Mouse (Mus musculus) intestine, embryonic 15.5 days (tissue): ENCODE data around the gene Edem2. TPM values are rescaled to one million over a fixed set of nuclear protein-coding genes. Genes with fewer than 3 reads are reported as not detected.
A peak's percentile ranks its signal among the peaks of the same experiment; 100 is the strongest.
"Not testable (repeated sequence)": the region's sequence is repeated elsewhere in the genome, so short reads cannot be mapped to it uniquely, and the experiment has no call there.

Source experiments
- ATAC-seq: fragments of 200-750 bp; cut with Nextera tagmentation; 2 replicates; pipeline ENCODE4 v1.8.0; 2017; ENCODE audit warnings: moderate TSS enrichment, moderate library complexity
- H3K27ac ChIP-seq: fragments of 300-500 bp; sonication (generic); 2 replicates; pipeline ENCODE4 v1.5.1; 2015; ENCODE audit warnings: mild to moderate bottlenecking, inconsistent platforms
- H3K27me3 ChIP-seq: fragments of 300-500 bp; sonication (generic); replicated peaks from 2 replicates; pipeline ENCODE4 v1.6.1; 2015; ENCODE audit warnings: inconsistent platforms
- H3K36me3 ChIP-seq: fragments of 300-500 bp; sonication (generic); 2 replicates; pipeline ENCODE4 v1.6.1; 2015; ENCODE audit warnings: inconsistent platforms
- H3K4me1 ChIP-seq: fragments of 300-500 bp; sonication (generic); replicated peaks from 2 replicates; pipeline ENCODE4 v1.6.1; 2015; ENCODE audit warnings: inconsistent platforms
- H3K4me2 ChIP-seq: fragments of 300-500 bp; sonication (generic); replicated peaks from 2 replicates; pipeline ENCODE4 v1.6.1; 2015; ENCODE audit warnings: mild to moderate bottlenecking, inconsistent platforms
- H3K4me3 ChIP-seq: fragments of 300-500 bp; sonication (generic); replicated peaks from 2 replicates; pipeline ENCODE4 v1.5.1; 2015; ENCODE audit warnings: inconsistent platforms
- H3K9ac ChIP-seq: fragments of 300-500 bp; sonication (generic); 2 replicates; pipeline ENCODE4 v1.6.1; 2015; ENCODE audit warnings: inconsistent platforms
- H3K9me3 ChIP-seq: fragments of 300-500 bp; sonication (generic); 2 replicates; pipeline ENCODE4 v1.6.1; 2016; ENCODE audit warnings: inconsistent platforms
- WGBS: fragments of 180-500 bp; shearing (Covaris S2); methylation state at CpG from one replicate; pipeline ENCODE4 v1.1.7; 2015; 5-methylcytosine and 5-hydroxymethylcytosine counted together
- polyA plus RNA-seq: library from polyadenylated mRNA; unstranded; fragments of >200 nt; fragmentation: Nextera tagmentation; extraction: Ambion mirVana; gene quantifications from 2 replicates; pipeline ENCODE4 v1.2.1, GENCODE M21; 2015

The Edem2 gene
- polyA plus RNA-seq, 1 experiment from 2014 or later: 60.5 TPM

DNA sequence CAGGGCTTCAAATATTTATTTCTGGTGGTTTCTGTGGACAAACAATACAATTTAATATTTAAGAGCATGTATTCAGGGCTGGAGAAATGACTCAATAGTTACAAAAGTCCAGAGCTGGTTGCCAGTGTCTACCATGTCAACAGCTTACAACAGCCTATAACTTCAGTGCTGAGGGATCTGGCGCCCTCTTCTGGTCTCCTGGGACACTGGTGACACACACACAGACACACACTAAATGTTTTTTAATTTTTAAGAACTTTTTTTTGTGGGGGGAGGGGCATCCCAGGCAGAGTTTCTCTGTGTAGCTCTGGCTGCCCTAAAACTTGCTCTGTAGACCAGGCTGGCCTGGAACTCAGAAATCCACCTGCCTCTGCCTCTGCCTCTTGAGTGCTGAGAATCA lies 26.5 kb upstream of the Edem2 start:
- Histone ChIP-seq H3K27ac (no peak overlapping the region), H3K9ac (no peak overlapping the region), H3K36me3 (no peaks in the 10 kb centered on the region), H3K9me3 (no peaks in the 10 kb centered on the region), H3K4me2 (no peak overlapping the region), H3K4me3 (no peak overlapping the region), H3K4me1 (0 out of 2 replicates have a peak, but pooled peaks cover 3% of the 10 kb centered on the region), H3K27me3 (no peaks in the 10 kb centered on the region)
- WGBS: 9% methylated on average over 1 of the region's 1 CpGs
- no peak for ATAC-seq

DNA sequence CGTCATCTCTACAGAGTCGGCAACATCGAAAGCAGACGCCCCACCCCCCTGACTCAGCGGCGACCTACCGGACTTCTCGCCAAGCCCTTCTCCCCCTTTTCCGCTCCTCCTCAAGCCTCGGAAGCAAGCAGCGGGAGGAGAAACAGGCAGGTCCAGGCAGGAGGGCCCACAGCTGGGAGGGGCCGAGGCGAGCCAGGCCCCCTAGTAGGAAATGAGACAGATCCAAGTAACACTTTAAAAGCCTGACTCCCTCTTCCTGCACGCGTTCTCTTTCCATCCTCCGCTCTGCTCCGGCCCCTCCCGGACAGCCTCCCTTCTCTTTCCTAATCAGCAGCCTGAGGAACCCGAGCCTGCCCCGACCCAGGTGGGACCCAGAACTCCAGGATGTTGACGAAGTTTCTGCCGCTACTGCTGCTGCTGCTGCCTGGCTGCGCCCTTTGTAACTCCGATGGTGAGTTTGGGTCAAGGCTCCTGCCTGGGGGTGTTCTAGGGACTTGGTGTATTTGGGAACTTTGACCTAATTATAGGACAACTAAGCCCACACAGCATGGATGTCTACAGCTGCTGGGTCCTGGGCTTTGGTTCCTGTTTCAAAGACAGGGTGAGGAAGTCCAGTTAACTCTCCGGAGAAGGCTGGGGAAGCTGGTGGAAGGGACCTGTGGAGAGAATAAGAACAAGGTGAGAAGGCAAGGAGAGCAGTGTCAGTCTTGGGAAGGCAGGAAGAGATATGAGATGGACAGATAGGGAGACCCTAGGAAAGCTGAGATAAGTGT lies 21.9 kb upstream of the Edem2 start, which contains the start of gene Procr:
Gene Procr, plus strand, starts transcription at position 104 of the 773 bp plus-strand sequence.
- H3K9me3 ChIP-seq: no peaks in the 10 kb centered on the region
- H3K36me3 ChIP-seq: no peaks in the 10 kb centered on the region
- peak within 1 kb of the TSS; percentile 44 for H3K9ac ChIP-seq
- peak within 1 kb of the TSS; percentile 76 for H3K4me2 ChIP-seq
- WGBS: 2% methylated on average over 25 of the region's 25 CpGs
- ATAC-seq: peak; percentile 81
- H3K4me1 ChIP-seq: 0 out of 2 replicates have a peak, but pooled peaks cover 3% of the 10 kb centered on the region
- no peaks in the 10 kb centered on the region for H3K27me3 ChIP-seq
- peak within 1 kb of the TSS; percentile 41 for H3K4me3 ChIP-seq
- H3K27ac ChIP-seq: no peak within 1 kb of the TSS

DNA sequence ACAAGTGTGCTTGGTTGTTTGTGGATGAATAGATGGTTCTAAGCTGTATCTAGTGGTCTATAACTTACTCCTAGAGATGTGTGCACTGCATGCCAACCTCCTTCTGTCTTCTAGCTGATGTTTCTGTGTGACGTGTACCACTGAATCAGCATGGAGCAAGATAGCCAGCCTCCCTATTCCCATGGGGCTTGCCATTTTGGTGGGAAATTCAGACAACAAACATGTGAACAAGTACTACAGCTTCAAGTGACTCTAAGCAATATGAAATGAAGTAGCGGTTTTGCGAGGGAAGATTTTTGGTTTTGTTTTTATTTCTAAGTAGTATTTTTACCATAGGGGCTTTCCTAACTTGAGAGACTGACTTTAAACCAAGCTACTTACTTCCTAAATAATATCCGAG lies 20.1 kb upstream of the Edem2 start:
- H3K4me3 ChIP-seq: no peak overlapping the region
- WGBS: 92% methylated on average over 4 of the region's 4 CpGs
- ATAC-seq: no peak
- 0 out of 2 replicates have a peak, but pooled peaks cover 3% of the 10 kb centered on the region for H3K4me1 ChIP-seq
- no peak overlapping the region for H3K27ac ChIP-seq
- H3K36me3 ChIP-seq: no peaks in the 10 kb centered on the region
- no peak overlapping the region for H3K9ac ChIP-seq
- no peaks in the 10 kb centered on the region for H3K9me3 ChIP-seq
- H3K4me2 ChIP-seq: no peak overlapping the region
- no peaks in the 10 kb centered on the region for H3K27me3 ChIP-seq

DNA sequence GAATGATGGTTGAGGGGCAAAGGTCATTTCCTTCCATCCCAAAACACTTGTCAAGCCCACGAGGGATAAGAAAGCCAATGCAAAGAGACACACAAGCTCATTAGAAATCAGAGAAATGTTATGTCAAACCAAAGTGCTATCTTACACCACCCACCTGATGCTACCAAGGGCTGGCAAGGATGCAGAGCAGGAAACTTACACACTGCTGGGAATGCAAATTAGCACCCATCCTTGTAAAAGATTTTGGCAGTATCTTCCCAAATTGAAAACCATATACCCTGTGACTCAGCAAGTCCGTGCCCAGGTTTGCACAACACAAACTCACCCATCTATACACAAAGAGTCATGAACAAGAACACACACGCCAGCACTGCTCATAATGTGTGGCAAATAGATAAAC lies 16.2 kb upstream of the Edem2 start:
- no peaks in the 10 kb centered on the region for H3K9me3 ChIP-seq
- no peak overlapping the region for H3K27ac ChIP-seq
- peaks cover 5% of the 10 kb centered on the region; the same call in 1 of the 2 replicates for H3K4me1 ChIP-seq
- no peak overlapping the region for H3K9ac ChIP-seq
- no peak overlapping the region for H3K4me2 ChIP-seq
- no peak overlapping the region for H3K4me3 ChIP-seq
- WGBS: 55% methylated on average over 3 of the region's 3 CpGs
- no peaks in the 10 kb centered on the region for H3K36me3 ChIP-seq
- H3K27me3 ChIP-seq: no peaks in the 10 kb centered on the region
- no peak for ATAC-seq

DNA sequence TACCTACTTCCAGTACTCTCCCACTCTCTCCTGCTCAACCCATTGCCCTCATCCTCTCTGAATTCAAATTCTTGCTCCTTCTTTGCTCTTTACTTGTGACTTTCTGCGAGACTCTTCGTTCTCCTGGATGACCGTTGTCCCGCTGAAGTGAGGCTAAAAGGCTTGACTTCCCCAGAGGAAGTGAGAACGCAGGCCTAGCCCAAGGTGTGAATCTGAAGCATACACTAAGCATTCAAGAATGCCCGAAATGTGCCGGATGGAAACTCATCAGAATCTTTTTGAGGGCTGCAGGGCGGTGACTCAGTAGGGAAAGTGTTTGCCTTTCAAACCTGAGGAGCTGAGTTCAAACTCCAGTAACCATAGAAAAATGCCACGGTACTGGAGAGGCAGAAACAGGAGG lies 14.1 kb upstream of the Edem2 start:
- Histone ChIP-seq H3K36me3 (no peaks in the 10 kb centered on the region), H3K9ac (no peak overlapping the region), H3K27ac (0 out of 2 replicates have a peak overlapping the region, but pooled peaks have one; percentile 13), H3K4me3 (no peak overlapping the region), H3K4me2 (no peak overlapping the region), H3K9me3 (no peaks in the 10 kb centered on the region), H3K4me1 (peaks cover 5% of the 10 kb centered on the region; the same call in 1 of the 2 replicates), H3K27me3 (no peaks in the 10 kb centered on the region)
- 83% methylated on average over 9 of the region's 9 CpGs for WGBS
- no peak for ATAC-seq

DNA sequence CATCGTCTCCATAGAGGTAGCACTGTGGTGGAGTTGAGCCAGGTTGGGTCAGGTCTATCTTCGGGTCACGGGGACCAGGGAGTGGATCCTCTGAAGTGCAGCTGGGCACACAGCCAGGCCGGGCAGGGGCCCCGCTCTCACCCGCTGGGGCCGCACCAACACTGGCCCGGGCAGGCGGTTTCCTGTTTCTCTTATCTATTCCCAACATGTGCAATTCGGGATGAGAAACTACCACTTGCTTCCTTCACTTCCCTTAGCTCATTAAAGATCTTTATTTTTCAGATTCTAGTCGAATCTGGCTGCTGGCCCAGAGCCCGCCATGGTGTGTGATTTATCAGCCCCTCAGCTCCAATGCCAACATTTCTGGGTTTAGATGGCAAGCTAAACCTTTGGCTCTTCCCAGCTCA lies 13.7 kb upstream of the Edem2 start:
- Histone ChIP-seq H3K4me1 (peaks cover 5% of the 10 kb centered on the region; the same call in 1 of the 2 replicates), H3K27me3 (no peaks in the 10 kb centered on the region), H3K4me2 (no peak overlapping the region), H3K27ac (0 out of 2 replicates have a peak overlapping the region, but pooled peaks have one; percentile 13), H3K9ac (no peak overlapping the region), H3K36me3 (no peaks in the 10 kb centered on the region), H3K9me3 (no peaks in the 10 kb centered on the region), H3K4me3 (no peak overlapping the region)
- peak; percentile 63 for ATAC-seq
- 63% methylated on average over 12 of the region's 12 CpGs for WGBS

DNA sequence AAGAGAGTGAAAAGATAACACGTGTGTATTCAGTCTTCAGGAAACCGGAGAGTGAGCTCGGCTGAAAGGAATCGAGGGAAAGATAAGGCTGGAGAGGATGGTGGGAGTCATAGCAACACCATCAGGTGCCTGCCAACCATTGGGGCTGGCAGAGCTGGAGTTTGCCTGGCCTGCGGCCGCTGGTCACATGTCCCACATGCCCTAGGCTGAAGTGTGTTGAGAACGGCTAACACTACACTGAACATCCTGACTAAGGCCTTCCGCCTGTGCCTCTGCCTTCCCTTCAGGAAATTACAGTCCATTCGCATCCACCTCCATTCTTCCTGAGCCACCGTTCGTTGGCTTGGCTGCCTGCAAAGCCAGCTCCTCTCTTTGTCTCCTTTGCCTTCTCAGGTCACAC lies 12.9 kb upstream of the Edem2 start:
- WGBS: 68% methylated on average over 11 of the region's 11 CpGs
- no peak overlapping the region for H3K9ac ChIP-seq
- H3K4me2 ChIP-seq: no peak overlapping the region
- ATAC-seq: no peak
- H3K4me3 ChIP-seq: no peak overlapping the region
- peaks cover 5% of the 10 kb centered on the region; the same call in 1 of the 2 replicates for H3K4me1 ChIP-seq
- no peaks in the 10 kb centered on the region for H3K9me3 ChIP-seq
- no peak overlapping the region for H3K27ac ChIP-seq
- no peaks in the 10 kb centered on the region for H3K27me3 ChIP-seq
- H3K36me3 ChIP-seq: no peaks in the 10 kb centered on the region

DNA sequence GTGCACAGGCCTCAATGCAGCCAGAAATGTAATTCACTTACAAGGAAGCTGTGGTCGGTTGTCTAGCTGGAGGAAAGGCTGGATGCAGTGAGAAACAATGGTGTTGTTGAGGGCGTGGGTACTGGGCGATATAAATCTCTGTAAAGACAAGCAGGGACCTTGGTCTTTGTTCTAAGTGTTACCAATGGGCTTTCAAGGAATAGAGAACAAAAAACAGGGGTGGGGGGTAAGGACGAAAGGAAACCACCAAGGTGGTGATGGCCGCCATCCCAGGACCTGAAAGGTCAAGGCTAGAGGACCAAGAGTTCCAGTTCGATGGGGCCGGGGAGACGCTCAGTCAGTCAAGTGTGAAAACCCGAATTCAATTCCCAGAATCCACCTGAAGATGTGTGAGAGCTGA lies 8.5 kb upstream of the Edem2 start:
- ATAC-seq: no peak
- no peak overlapping the region for H3K27ac ChIP-seq
- WGBS: 66% methylated on average over 9 of the region's 9 CpGs
- H3K36me3 ChIP-seq: no peaks in the 10 kb centered on the region
- no peak overlapping the region for H3K4me3 ChIP-seq
- H3K9ac ChIP-seq: no peak overlapping the region
- no peak overlapping the region for H3K4me2 ChIP-seq
- H3K9me3 ChIP-seq: no peaks in the 10 kb centered on the region
- H3K27me3 ChIP-seq: no peaks in the 10 kb centered on the region
- H3K4me1 ChIP-seq: peaks cover under 1% of the 10 kb centered on the region; the same call in 1 of the 2 replicates

DNA sequence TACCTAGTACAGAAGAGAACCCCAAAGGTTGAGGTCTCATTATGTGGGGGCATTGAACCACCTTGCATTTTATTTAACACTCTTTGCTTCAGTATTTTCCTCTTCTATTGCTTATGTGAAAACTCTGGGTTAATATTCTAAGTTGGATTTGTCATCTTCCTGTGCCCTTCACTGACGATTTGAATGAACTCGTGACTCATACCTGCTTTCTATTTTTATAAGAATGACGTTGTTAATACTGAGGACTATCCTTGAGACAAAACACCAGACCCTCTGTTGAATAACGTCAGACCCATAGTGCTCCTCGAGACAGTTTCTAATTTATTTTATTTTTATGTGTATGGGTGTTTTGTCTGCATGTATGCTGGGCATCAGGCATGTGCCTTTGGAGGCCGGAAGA lies 7.7 kb upstream of the Edem2 start:
- Histone ChIP-seq H3K9ac (no peak overlapping the region), H3K4me1 (no peaks in the 10 kb centered on the region), H3K36me3 (no peaks in the 10 kb centered on the region), H3K9me3 (no peaks in the 10 kb centered on the region), H3K27ac (no peak overlapping the region), H3K4me2 (no peak overlapping the region), H3K4me3 (no peak overlapping the region), H3K27me3 (no peaks in the 10 kb centered on the region)
- ATAC-seq: no peak
- WGBS: 68% methylated on average over 6 of the region's 6 CpGs

DNA sequence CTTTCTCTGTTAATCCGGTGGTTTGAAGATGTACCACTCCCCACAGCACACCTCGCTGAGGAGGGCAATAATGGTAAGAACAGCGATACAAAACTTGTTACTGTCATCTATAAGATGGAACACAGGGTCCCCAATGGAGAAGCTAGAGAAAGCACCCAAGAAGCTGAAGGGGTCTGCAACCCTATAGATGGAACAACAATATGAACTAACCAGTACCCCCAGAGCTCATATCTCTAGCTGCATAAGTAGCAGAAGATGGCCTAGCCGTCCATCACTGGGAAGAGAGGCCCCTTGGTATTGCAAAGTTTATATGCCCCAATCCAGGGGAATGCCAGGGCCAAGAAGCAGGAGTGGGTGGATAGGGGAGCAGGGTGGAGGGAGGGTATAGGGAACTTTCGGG lies 6.5 kb upstream of the Edem2 start, which contains the start of gene Gm17581:
Gene Gm17581, minus strand, starts transcription at position 101 of the 400 bp plus-strand sequence.
- H3K27ac ChIP-seq, ATAC-seq, H3K36me3 ChIP-seq, H3K4me2 ChIP-seq, H3K9ac ChIP-seq, H3K4me3 ChIP-seq, H3K4me1 ChIP-seq, H3K9me3 ChIP-seq, H3K27me3 ChIP-seq: not testable (repeated sequence)
- WGBS: 86% methylated on average over 5 of the region's 5 CpGs

DNA sequence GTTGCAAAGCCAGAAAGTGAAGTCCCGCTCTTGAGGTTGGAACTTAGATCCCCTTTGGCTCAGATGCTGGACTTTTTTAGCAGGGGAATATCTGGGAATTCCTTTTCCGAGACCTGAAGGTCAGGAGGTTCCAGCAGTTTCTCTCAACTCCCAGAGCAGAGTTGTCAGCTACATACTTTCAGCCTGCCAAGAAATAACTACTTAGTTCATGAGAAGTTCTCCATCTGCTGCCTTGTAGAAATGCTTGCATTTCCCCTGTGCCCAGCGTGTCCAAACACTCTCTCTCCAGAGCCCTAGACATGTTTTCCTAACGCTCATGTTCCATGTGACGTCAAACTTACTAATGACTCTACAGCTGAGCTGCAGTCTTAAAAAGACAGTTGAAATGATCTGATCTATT lies 5.8 kb upstream of the Edem2 start:
- ATAC-seq: no peak; the same call in 1 of the 2 replicates

DNA sequence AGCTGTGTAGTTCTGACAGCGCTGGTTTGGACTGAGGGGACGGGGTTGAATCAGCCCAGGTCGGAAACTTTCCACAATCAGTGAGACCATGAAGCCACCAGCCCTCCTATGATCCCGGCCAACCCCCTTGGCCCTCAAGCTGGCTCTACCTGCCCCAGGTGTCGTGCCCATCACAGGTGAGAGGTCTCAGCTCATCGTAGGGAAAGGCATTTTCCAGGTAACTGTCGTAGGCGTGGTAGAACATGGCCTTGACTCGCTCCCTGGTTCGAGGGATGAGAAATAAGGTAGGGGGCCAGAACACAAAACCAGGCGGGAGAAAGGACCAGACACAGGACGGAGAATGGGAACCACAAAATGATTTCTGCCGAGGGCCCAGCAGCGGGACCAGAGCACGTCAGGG lies 533 bp downstream of the Edem2 start:
- Histone ChIP-seq H3K27me3 (no peaks in the 10 kb centered on the region), H3K4me3 (peak overlapping the region; percentile 94), H3K36me3 (no peaks in the 10 kb centered on the region), H3K4me1 (peaks cover 11% of the 10 kb centered on the region; the same call in 1 of the 2 replicates), H3K9me3 (no peaks in the 10 kb centered on the region), H3K9ac (peak overlapping the region; percentile 78), H3K27ac (no peak overlapping the region), H3K4me2 (peak overlapping the region; percentile 83)
- ATAC-seq: peak; percentile 18
- WGBS: 2% methylated on average over 15 of the region's 15 CpGs

More for the DNA sequence above, 5.8 kb upstream of the Edem2 start:
- Histone ChIP-seq H3K4me1 (no peaks in the 10 kb centered on the region), H3K4me2 (no peak overlapping the region), H3K27me3 (no peaks in the 10 kb centered on the region), H3K36me3 (no peaks in the 10 kb centered on the region), H3K9me3 (no peaks in the 10 kb centered on the region), H3K27ac (no peak overlapping the region), H3K4me3 (no peak overlapping the region), H3K9ac (no peak overlapping the region)
- WGBS: 63% methylated on average over 5 of the region's 5 CpGs
